Mouse (Mus musculus) lung, embryonic 16.5 days (tissue): ENCODE data around the gene Wwox. TPM values are rescaled to one million over a fixed set of nuclear protein-coding genes. Genes with fewer than 3 reads are reported as not detected.

Experiments
- ATAC-seq: fragments of 200-750 bp; cut with Nextera tagmentation; 2 replicates; pipeline ENCODE4 v1.8.0; 2017; ENCODE audit warnings: low read depth, mild to moderate bottlenecking, moderate library complexity
- H3K27ac ChIP-seq: fragments of 300-500 bp; sonication (generic); 2 replicates; pipeline ENCODE4 v1.5.1; 2014; ENCODE audit warnings: mild to moderate bottlenecking, control low read depth, low read length
- H3K27me3 ChIP-seq: fragments of 300-500 bp; sonication (generic); 2 replicates; pipeline ENCODE4 v1.6.1; 2014; ENCODE audit warnings: low read depth, low read length, mixed read lengths; ENCODE audit not compliant: control insufficient read depth, insufficient read depth
- H3K36me3 ChIP-seq: fragments of 300-500 bp; sonication (generic); 2 replicates; pipeline ENCODE4 v1.6.1; 2014; ENCODE audit warnings: low read length; ENCODE audit not compliant: control insufficient read depth, insufficient read depth
- H3K4me1 ChIP-seq: fragments of 300-500 bp; sonication (generic); replicated peaks from 2 replicates; pipeline ENCODE4 v1.6.1; 2014; ENCODE audit warnings: low read length, mixed read lengths; ENCODE audit not compliant: control insufficient read depth, insufficient read depth
- H3K4me2 ChIP-seq: fragments of 300-500 bp; sonication (generic); 2 replicates; pipeline ENCODE4 v1.6.1; 2014; ENCODE audit warnings: low read depth, low read length, control low read depth
- H3K4me3 ChIP-seq: fragments of 300-500 bp; sonication (generic); 2 replicates; pipeline ENCODE4 v1.5.1; 2014; ENCODE audit warnings: mild to moderate bottlenecking, low read length, control low read depth
- H3K9ac ChIP-seq: fragments of 300-500 bp; sonication (generic); 2 replicates; pipeline ENCODE4 v1.6.1; 2014; ENCODE audit warnings: low read length, control low read depth
- H3K9me3 ChIP-seq: fragments of 300-500 bp; sonication (generic); 2 replicates; pipeline ENCODE4 v1.6.1; 2016; ENCODE audit warnings: low read length; ENCODE audit not compliant: control insufficient read depth
- WGBS: fragments of 180-500 bp; shearing (Covaris S2); extraction: QIAGEN DNeasy Blood & Tissue Kit; methylation state at CpG from one replicate; pipeline ENCODE4 v1.1.7; 2014; 5-methylcytosine and 5-hydroxymethylcytosine counted together
- polyA plus RNA-seq: library from polyadenylated mRNA; unstranded; fragments of >200 nt; fragmentation: Nextera tagmentation; extraction: Ambion mirVana; gene quantifications from 2 replicates; pipeline ENCODE4 v1.2.1, GENCODE M21; 2015

The Wwox gene
- polyA plus RNA-seq, 1 experiment from 2014 or later: 20.2 TPM

GRCm38 (mm10) chr8:114594811-114595210 lies 155.4 kb downstream of the Wwox start:
- Histone ChIP-seq H3K4me2 (no peak overlapping the region), H3K9ac (no peak overlapping the region), H3K36me3 (no peaks in the 10 kb centered on the region), H3K9me3 (0 out of 2 replicates have a peak, but pooled peaks cover 5% of the 10 kb centered on the region), H3K27me3 (no peaks in the 10 kb centered on the region), H3K4me3 (no peak overlapping the region), H3K27ac (no peak overlapping the region), H3K4me1 (peaks cover 10% of the 10 kb centered on the region; the same call in 1 of the 2 replicates)
- ATAC-seq: no peak
- WGBS: 67% methylated on average over 5 of the region's 5 CpGs

DNA sequence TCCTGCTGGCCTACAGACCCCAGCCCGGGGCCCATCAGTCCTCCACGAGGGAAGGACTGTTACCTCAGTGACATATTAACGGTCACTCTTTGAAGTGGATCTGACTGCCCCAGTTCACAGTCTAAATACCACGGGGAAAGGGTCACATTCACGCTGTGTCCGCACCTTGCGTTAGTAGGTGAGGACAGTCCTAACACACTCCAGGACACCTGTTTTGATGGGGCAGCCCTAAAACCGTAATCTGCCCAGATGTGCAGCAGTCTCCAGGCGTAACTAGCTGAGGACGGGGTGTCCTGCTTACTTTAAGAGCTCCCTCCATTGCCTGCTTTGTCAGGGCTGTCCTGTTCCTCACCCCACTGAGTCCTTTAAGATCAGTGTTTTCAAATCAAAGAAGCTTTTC lies 160.1 kb downstream of the Wwox start:
- ATAC-seq: no peak
- H3K9me3 ChIP-seq: 0 out of 2 replicates have a peak, but pooled peaks cover 5% of the 10 kb centered on the region
- H3K4me3 ChIP-seq: no peak overlapping the region
- WGBS: 53% methylated on average over 10 of the region's 10 CpGs
- no peak overlapping the region for H3K4me2 ChIP-seq
- H3K4me1 ChIP-seq: no peaks in the 10 kb centered on the region; the same call in 1 of the 2 replicates
- no peaks in the 10 kb centered on the region for H3K27me3 ChIP-seq
- H3K27ac ChIP-seq: no peak overlapping the region
- H3K9ac ChIP-seq: no peak overlapping the region
- H3K36me3 ChIP-seq: no peaks in the 10 kb centered on the region

- Histone ChIP-seq H3K27me3 (no peaks in the 10 kb centered on the region), H3K9me3 (0 out of 2 replicates have a peak, but pooled peaks cover 5% of the 10 kb centered on the region), H3K4me3 (no peak overlapping the region), H3K4me1 (no peaks in the 10 kb centered on the region; the same call in 1 of the 2 replicates), H3K4me2 (no peak overlapping the region), H3K36me3 (no peaks in the 10 kb centered on the region), H3K27ac (no peak overlapping the region), H3K9ac (no peak overlapping the region)
- no peak for ATAC-seq
- 84% methylated on average over 11 of the region's 11 CpGs for WGBS
Measured at GRCm38 (mm10) chr8:114600196-114600595, 160.7 kb downstream of the Wwox start.

DNA sequence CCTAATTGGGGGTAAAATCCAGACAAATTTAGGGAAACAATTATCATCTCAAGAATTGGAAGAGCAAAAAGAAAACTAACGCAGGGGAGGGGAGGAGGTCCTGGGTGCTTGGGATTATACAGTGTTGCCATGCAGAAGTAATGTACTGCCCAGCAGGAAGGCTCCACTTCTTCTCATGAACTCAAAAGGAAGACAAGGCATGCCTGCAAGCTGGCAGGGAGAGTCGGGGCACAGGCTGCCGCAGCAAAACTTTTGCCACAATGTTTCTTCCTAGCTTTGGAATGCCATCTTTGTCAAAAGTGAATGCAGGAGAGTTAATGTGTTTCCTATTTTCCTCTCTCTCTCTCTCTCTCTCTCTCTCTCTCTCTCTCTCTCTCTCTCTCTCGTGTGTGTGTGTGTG lies 163.6 kb downstream of the Wwox start:
- Histone ChIP-seq H3K4me2 (no peak overlapping the region), H3K27me3 (no peaks in the 10 kb centered on the region), H3K4me3 (no peak overlapping the region), H3K36me3 (no peaks in the 10 kb centered on the region), H3K9ac (no peak overlapping the region), H3K4me1 (no peaks in the 10 kb centered on the region; the same call in 1 of the 2 replicates), H3K27ac (no peak overlapping the region), H3K9me3 (no peaks in the 10 kb centered on the region)
- ATAC-seq: no peak
- 61% methylated on average over 3 of the region's 4 CpGs for WGBS

- H3K27ac ChIP-seq: no peak overlapping the region
- no peak overlapping the region for H3K9ac ChIP-seq
- H3K36me3 ChIP-seq: no peaks in the 10 kb centered on the region
- H3K9me3 ChIP-seq: no peaks in the 10 kb centered on the region
- WGBS: 37% methylated on average over 6 of the region's 6 CpGs
- no peak overlapping the region for H3K4me2 ChIP-seq
- no peak for ATAC-seq
- no peaks in the 10 kb centered on the region for H3K27me3 ChIP-seq
- no peak overlapping the region for H3K4me3 ChIP-seq
- H3K4me1 ChIP-seq: no peaks in the 10 kb centered on the region; the same call in 1 of the 2 replicates
Measured at GRCm38 (mm10) chr8:114603561-114603960, 164.1 kb downstream of the Wwox start.

DNA sequence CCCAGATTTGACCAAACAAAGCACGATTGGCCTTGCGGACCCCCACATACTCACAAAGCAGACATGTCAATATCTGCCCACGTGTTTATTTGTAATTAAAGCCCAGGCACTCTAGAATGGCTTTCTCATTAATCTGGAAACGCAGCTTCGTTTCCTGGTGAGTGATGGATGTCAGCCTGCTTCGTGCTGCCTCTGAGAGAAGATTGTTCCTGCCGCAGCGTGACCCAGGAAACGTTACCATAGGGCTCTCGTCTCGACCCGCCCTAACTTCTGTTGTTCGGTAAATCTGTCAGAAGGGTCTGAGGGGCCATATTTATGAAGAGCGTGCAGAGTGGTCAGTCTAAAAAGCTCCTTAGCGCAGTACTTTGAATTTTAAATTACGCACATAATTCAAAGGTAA lies 164.9 kb downstream of the Wwox start:
- Histone ChIP-seq H3K4me3 (no peak overlapping the region), H3K9me3 (no peaks in the 10 kb centered on the region), H3K27me3 (no peaks in the 10 kb centered on the region), H3K36me3 (no peaks in the 10 kb centered on the region), H3K27ac (no peak overlapping the region), H3K4me1 (no peaks in the 10 kb centered on the region; the same call in 1 of the 2 replicates), H3K9ac (no peak overlapping the region), H3K4me2 (no peak overlapping the region)
- WGBS: 43% methylated on average over 16 of the region's 16 CpGs
- no peak for ATAC-seq

DNA sequence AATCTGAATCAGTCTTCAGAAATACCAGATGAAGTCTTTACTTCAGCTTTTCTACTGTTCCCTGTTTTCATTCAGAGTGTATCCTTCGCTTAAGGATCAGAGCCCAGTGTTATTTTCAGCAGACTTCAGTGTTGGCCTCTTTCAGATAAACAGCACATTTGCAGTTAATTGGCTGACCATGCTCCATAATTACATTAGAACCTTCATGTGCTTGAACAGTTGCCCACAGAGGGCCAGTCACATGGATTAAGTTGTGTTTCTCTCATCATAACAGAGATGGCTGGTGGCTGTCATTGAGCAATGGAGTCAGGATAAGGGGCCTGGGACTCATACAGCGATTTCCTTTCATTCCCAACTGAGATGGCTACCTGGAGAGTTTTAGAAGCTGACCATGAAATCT lies 166.2 kb downstream of the Wwox start:
- WGBS: 74% methylated on average over 2 of the region's 2 CpGs
- ATAC-seq: no peak
- H3K9me3 ChIP-seq: no peaks in the 10 kb centered on the region
- H3K27ac ChIP-seq: no peak overlapping the region
- H3K4me3 ChIP-seq: no peak overlapping the region
- no peaks in the 10 kb centered on the region; the same call in 1 of the 2 replicates for H3K4me1 ChIP-seq
- no peak overlapping the region for H3K9ac ChIP-seq
- H3K36me3 ChIP-seq: no peaks in the 10 kb centered on the region
- no peak overlapping the region for H3K4me2 ChIP-seq
- no peaks in the 10 kb centered on the region for H3K27me3 ChIP-seq

- H3K27me3 ChIP-seq: no peaks in the 10 kb centered on the region
- no peak for ATAC-seq
- H3K27ac ChIP-seq: no peak overlapping the region
- no peak overlapping the region for H3K9ac ChIP-seq
- H3K4me2 ChIP-seq: no peak overlapping the region
- no peaks in the 10 kb centered on the region; the same call in 1 of the 2 replicates for H3K4me1 ChIP-seq
- H3K9me3 ChIP-seq: no peaks in the 10 kb centered on the region
- no peaks in the 10 kb centered on the region for H3K36me3 ChIP-seq
- 88% methylated on average over 5 of the region's 5 CpGs for WGBS
- no peak overlapping the region for H3K4me3 ChIP-seq
Measured at GRCm38 (mm10) chr8:114609330-114609729, 169.9 kb downstream of the Wwox start.

- H3K9me3 ChIP-seq: no peaks in the 10 kb centered on the region
- H3K27me3 ChIP-seq: no peaks in the 10 kb centered on the region
- no peak for ATAC-seq
- H3K4me1 ChIP-seq: peaks cover 3% of the 10 kb centered on the region; the same call in 1 of the 2 replicates
- H3K4me2 ChIP-seq: no peak overlapping the region
- H3K36me3 ChIP-seq: no peaks in the 10 kb centered on the region
- WGBS: 44% methylated on average over 7 of the region's 7 CpGs
- no peak overlapping the region for H3K4me3 ChIP-seq
- H3K9ac ChIP-seq: no peak overlapping the region
- no peak overlapping the region for H3K27ac ChIP-seq
Measured at GRCm38 (mm10) chr8:114611075-114611474, 171.6 kb downstream of the Wwox start.

DNA sequence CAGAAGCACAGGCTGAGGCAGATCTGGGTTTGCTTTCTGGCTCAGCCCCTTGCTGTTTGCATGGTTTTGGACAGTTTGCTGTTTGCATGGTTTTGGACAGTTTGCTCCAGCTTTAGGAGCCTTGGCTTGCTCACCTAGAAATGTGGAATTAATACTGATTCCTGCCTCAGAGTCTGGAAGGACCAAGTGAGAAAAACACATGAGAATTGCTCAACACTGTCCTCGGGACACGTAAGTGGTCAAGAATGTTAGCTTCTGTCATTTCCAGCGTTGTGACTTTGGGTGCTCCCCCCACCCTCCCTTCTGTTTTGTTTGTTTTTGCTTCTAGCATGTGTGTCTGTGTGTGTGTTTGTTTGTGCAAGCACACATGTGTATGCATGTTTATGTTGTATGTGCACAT lies 172.6 kb downstream of the Wwox start:
- Histone ChIP-seq H3K9ac (no peak overlapping the region), H3K36me3 (no peaks in the 10 kb centered on the region), H3K4me2 (no peak overlapping the region), H3K27ac (no peak overlapping the region), H3K27me3 (no peaks in the 10 kb centered on the region), H3K4me1 (peaks cover 3% of the 10 kb centered on the region; the same call in 1 of the 2 replicates), H3K4me3 (no peak overlapping the region), H3K9me3 (no peaks in the 10 kb centered on the region)
- no peak; the same call in 1 of the 2 replicates for ATAC-seq
- 62% methylated on average over 3 of the region's 3 CpGs for WGBS
